Mouse (Mus musculus) neural tube, embryonic 11.5 days (tissue): ENCODE measurements around the gene Tmem207. TPM values are rescaled to one million over a fixed set of nuclear protein-coding genes. Genes with fewer than 3 reads are reported as not detected.
"Not testable (repeated sequence)": the region's sequence is repeated elsewhere in the genome, so short reads cannot be mapped to it uniquely, and the experiment has no call there.

ENCODE experiments used
- ATAC-seq: fragments of 200-750 bp; cut with Nextera tagmentation; 2 replicates; pipeline ENCODE4 v1.8.0; 2017; ENCODE audit warnings: moderate number of reproducible peaks, mild to moderate bottlenecking, moderate TSS enrichment, moderate library complexity; ENCODE audit not compliant: insufficient read depth, low FRiP score, low TSS enrichment
- DNase-seq: peaks from one replicate; pipeline ENCODE4 v3.0.0-alpha.2; 2015; ENCODE audit warnings: low spot score
- H3K27ac ChIP-seq: fragments of 300-500 bp; sonication (generic); 2 replicates; pipeline ENCODE4 v1.5.1; 2014; ENCODE audit warnings: low read depth, mild to moderate bottlenecking, low read length
- H3K27me3 ChIP-seq: fragments of 300-500 bp; sonication (generic); 2 replicates; pipeline ENCODE4 v1.6.1; 2014; ENCODE audit warnings: mild to moderate bottlenecking, low read length, mixed read lengths; ENCODE audit not compliant: control insufficient read depth, insufficient read depth
- H3K36me3 ChIP-seq: fragments of 300-500 bp; sonication (generic); 2 replicates; pipeline ENCODE4 v1.6.1; 2014; ENCODE audit warnings: mild to moderate bottlenecking, low read length, moderate library complexity, mixed read lengths; ENCODE audit not compliant: control insufficient read depth, insufficient read depth
- H3K4me1 ChIP-seq: fragments of 300-500 bp; sonication (generic); 2 replicates; pipeline ENCODE4 v1.6.1; 2014; ENCODE audit warnings: low read length, mixed read lengths; ENCODE audit not compliant: control insufficient read depth, insufficient read depth
- H3K4me2 ChIP-seq: fragments of 300-500 bp; sonication (generic); 2 replicates; pipeline ENCODE4 v1.6.1; 2014; ENCODE audit warnings: low read depth, mild to moderate bottlenecking, moderate library complexity
- H3K4me3 ChIP-seq: fragments of 300-500 bp; sonication (generic); 2 replicates; pipeline ENCODE4 v1.5.1; 2014; ENCODE audit warnings: low read depth, low read length
- H3K9ac ChIP-seq: fragments of 300-500 bp; sonication (generic); 2 replicates; pipeline ENCODE4 v1.6.1; 2014; ENCODE audit warnings: mild to moderate bottlenecking, low read length
- H3K9me3 ChIP-seq: fragments of 300-500 bp; sonication (generic); 2 replicates; pipeline ENCODE4 v1.6.1; 2016; ENCODE audit warnings: low read length; ENCODE audit not compliant: control insufficient read depth
- WGBS: fragments of 180-500 bp; shearing (Covaris S2); extraction: QIAGEN DNeasy Blood & Tissue Kit; methylation state at CpG from one replicate; pipeline ENCODE4 v1.1.7; 2014; 5-methylcytosine and 5-hydroxymethylcytosine counted together
- polyA plus RNA-seq: library from polyadenylated mRNA; unstranded; fragments of >200 nt; fragmentation: Nextera tagmentation; extraction: Ambion mirVana; gene quantifications from 2 replicates; pipeline ENCODE4 v1.2.1, GENCODE M21; 2014

Gene Tmem207
- polyA plus RNA-seq, 1 experiment from 2014 or later = not detected

- H3K27ac ChIP-seq, H3K4me1 ChIP-seq, H3K27me3 ChIP-seq, DNase-seq, H3K9me3 ChIP-seq, H3K4me3 ChIP-seq, H3K4me2 ChIP-seq, H3K9ac ChIP-seq, H3K36me3 ChIP-seq, ATAC-seq: not testable (repeated sequence)
- 94% methylated on average over 3 of the region's 3 CpGs for WGBS
These were observed 26.9 kb downstream of the Tmem207 start for GRCm38 (mm10) chr16:26499705-26500104.

DNA sequence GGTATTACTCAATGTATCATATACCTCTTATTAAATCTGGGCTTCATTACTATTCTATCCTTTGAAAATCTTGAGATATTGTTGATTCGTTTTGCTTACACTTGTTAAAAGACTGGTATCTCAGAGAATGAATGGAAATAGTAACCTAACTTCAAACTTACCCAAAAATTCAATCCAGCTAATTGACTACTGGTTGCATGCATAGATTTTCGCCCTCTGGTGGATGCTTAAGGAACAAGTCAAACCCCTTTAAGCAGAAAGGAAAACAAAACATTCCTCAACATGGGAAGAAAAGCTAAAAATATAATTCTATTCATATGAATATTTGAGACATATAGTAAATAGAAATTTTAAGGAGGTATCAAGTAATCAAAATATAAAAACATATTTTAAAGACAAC, 30.8 kb downstream of the Tmem207 start:
- no peaks in the 10 kb centered on the region for H3K27me3 ChIP-seq
- WGBS = 19% methylated on average over 2 of the region's 2 CpGs
- peak; percentile 18 for DNase-seq
- no peaks in the 10 kb centered on the region for H3K9me3 ChIP-seq
- no peaks in the 10 kb centered on the region for H3K36me3 ChIP-seq
- no peak overlapping the region for H3K9ac ChIP-seq
- H3K4me3 ChIP-seq = no peak overlapping the region
- no peak for ATAC-seq
- H3K4me2 ChIP-seq = no peak overlapping the region
- H3K4me1 ChIP-seq = no peaks in the 10 kb centered on the region
- no peak overlapping the region for H3K27ac ChIP-seq

- no peak for DNase-seq
- ATAC-seq = no peak
- Histone ChIP-seq H3K36me3 (no peaks in the 10 kb centered on the region), H3K4me3 (no peak overlapping the region), H3K9ac (no peak overlapping the region), H3K27ac (no peak overlapping the region), H3K9me3 (no peaks in the 10 kb centered on the region), H3K27me3 (no peaks in the 10 kb centered on the region), H3K4me2 (no peak overlapping the region), H3K4me1 (no peaks in the 10 kb centered on the region)
- 80% methylated on average over 4 of the region's 4 CpGs for WGBS
These were observed 55.3 kb downstream of the Tmem207 start for GRCm38 (mm10) chr16:26471254-26471653.

DNA sequence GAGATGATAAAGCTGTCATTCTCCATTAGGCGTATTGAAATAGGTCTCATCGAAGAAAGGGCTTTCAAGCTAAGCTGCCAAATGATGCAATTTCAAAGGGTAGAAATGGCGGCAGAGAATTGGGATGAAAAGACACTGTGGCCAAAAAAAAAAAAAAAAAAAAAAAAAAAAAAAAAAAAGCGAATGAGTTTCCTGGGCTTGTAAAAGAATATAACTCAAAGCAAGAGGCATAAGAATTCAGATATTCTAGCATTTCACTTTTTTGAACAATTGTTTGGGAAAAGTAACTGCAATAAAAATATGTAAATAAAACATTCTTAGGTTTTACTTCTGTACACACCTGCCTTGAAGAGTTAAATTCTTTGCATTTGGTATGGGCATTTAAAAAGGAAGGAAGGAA, 60.0 kb downstream of the Tmem207 start:
- DNase-seq = no peak
- ATAC-seq = no peak
- no peak overlapping the region for H3K27ac ChIP-seq
- H3K27me3 ChIP-seq = no peaks in the 10 kb centered on the region
- no peak overlapping the region for H3K9ac ChIP-seq
- WGBS = 87% methylated on average over 4 of the region's 4 CpGs
- no peaks in the 10 kb centered on the region for H3K4me1 ChIP-seq
- no peaks in the 10 kb centered on the region for H3K36me3 ChIP-seq
- no peak overlapping the region for H3K4me2 ChIP-seq
- no peaks in the 10 kb centered on the region for H3K9me3 ChIP-seq
- no peak overlapping the region for H3K4me3 ChIP-seq

- DNase-seq (no peak), ATAC-seq (no peak)
- Histone ChIP-seq H3K4me2 (no peak within 1 kb of the TSS), H3K27ac (no peak within 1 kb of the TSS), H3K36me3 (no peaks in the 10 kb centered on the region), H3K27me3 (no peaks in the 10 kb centered on the region), H3K4me3 (no peak within 1 kb of the TSS), H3K4me1 (no peaks in the 10 kb centered on the region), H3K9ac (no peak within 1 kb of the TSS), H3K9me3 (no peaks in the 10 kb centered on the region)
- 83% methylated on average over 7 of the region's 7 CpGs for WGBS
These were observed 63.7 kb downstream of the Tmem207 start, which contains the start of gene Cldn16 for GRCm38 (mm10) chr16:26462835-26463234. TSS of gene Cldn16 (plus strand) at chr16:26463135.

DNA sequence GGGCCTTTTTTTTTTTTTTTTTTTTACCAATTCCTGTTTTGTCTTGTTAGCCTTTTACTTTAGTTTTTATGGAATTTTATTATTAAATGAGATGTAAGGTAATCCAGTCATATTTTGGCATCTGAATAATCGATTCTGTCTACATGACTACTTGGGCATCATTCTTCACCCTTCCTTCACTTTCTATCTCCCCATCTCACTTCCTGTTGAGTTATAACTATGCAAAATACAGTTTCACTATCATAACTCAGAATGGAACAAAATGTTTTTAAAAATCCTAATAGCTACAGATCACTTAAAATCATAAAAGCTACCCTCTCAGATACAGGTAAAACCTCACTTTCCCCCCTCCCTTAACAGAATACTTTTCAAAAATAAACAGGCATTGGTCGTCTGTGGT, 70.4 kb downstream of the Tmem207 start:
- ATAC-seq (no peak), DNase-seq (no peak)
- no peaks in the 10 kb centered on the region for H3K36me3 ChIP-seq
- H3K27ac ChIP-seq = no peak overlapping the region
- H3K4me1 ChIP-seq = no peaks in the 10 kb centered on the region
- H3K27me3 ChIP-seq = no peaks in the 10 kb centered on the region
- 96% methylated on average over 2 of the region's 2 CpGs for WGBS
- H3K4me3 ChIP-seq = no peak overlapping the region
- H3K4me2 ChIP-seq = no peak overlapping the region
- no peaks in the 10 kb centered on the region for H3K9me3 ChIP-seq
- no peak overlapping the region for H3K9ac ChIP-seq

DNA sequence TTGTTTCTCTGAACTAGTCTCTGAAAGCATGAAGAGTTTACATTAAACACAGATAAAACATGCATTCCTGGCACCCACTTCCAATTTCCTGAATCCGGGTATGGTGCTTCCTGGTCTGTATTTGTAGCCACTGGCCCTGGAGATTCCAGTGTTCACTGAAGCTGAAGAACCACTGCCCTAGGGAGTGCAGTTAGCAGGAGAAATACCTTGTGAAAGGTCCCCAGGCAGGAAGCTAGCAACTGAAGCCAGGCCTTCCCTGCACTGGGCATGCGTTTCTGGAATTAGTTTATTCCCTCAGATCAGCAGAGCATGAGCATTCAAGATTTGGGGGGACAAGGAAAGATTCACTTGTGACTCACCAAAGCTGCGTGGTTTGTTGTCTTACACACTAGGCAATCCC, 72.4 kb downstream of the Tmem207 start:
- no peak overlapping the region for H3K27ac ChIP-seq
- no peak overlapping the region for H3K4me2 ChIP-seq
- H3K27me3 ChIP-seq = no peaks in the 10 kb centered on the region
- WGBS = 71% methylated on average over 3 of the region's 3 CpGs
- no peaks in the 10 kb centered on the region for H3K9me3 ChIP-seq
- DNase-seq (no peak), ATAC-seq (no peak)
- no peaks in the 10 kb centered on the region for H3K36me3 ChIP-seq
- no peak overlapping the region for H3K4me3 ChIP-seq
- no peak overlapping the region for H3K9ac ChIP-seq
- no peaks in the 10 kb centered on the region for H3K4me1 ChIP-seq

Other genes with a start within 250 kb of the Tmem207 start
- gene Cldn1, start 154.9 kb downstream of the Tmem207 start, polyA plus RNA-seq = 2.7 and 4.8 TPM in 2 replicates
- not detected in 2 replicates for gene Cldn16, start 63.6 kb downstream of the Tmem207 start, polyA plus RNA-seq
- 8.6 and 8.9 TPM in 2 replicates for gene Il1rap, start 54.9 kb upstream of the Tmem207 start, polyA plus RNA-seq